Mouse (Mus musculus) ES-E14 (cell line): ENCODE results near the gene Zfpm1. TPM values are rescaled to one million over a fixed set of nuclear protein-coding genes. Genes with fewer than 3 reads are reported as not detected.

ENCODE experiments used
- DNase-seq: peaks from one replicate; pipeline ENCODE4 v3.0.0-alpha.2; 2013; ENCODE audit warnings: low read depth, low spot score
- H3K27ac ChIP-seq: 2 replicates; pipeline ENCODE4 v1.5.1; 2012; ENCODE audit warnings: low read depth, mild to moderate bottlenecking, low read length, moderate library complexity, mixed read lengths; ENCODE audit not compliant: poor library complexity, insufficient read depth, severe bottlenecking
- H3K36me3 ChIP-seq: 2 replicates; pipeline ENCODE4 v1.6.1; 2012; ENCODE audit warnings: mild to moderate bottlenecking, low read length, moderate library complexity, mixed read lengths; ENCODE audit not compliant: control insufficient read depth, poor library complexity, insufficient read depth, severe bottlenecking
- H3K4me1 ChIP-seq, 2 experiments: fragments of 150-350 bp in 1 of 2; sonication (generic) in 1 of 2; 2 replicates each; pipeline ENCODE4 v1.6.1; 2012; ENCODE audit warnings: low read length in 2 of 2, mild to moderate bottlenecking in 1 of 2, mixed read lengths in 1 of 2; ENCODE audit not compliant: control insufficient read depth in 2 of 2, insufficient read depth in 2 of 2, poor library complexity in 1 of 2
- H3K4me3 ChIP-seq, 2 experiments: fragments of 150-350 bp in 1 of 2; sonication (generic) in 1 of 2; 2 replicates each; pipeline ENCODE4 v1.5.1; 2012; ENCODE audit warnings: low read length in 2 of 2, low read depth in 1 of 2, mild to moderate bottlenecking in 1 of 2, mixed read lengths in 1 of 2; ENCODE audit not compliant: insufficient read depth in 1 of 2, poor library complexity in 1 of 2, severe bottlenecking in 1 of 2
- H3K9ac ChIP-seq: 2 replicates; pipeline ENCODE4 v1.6.1; 2012; ENCODE audit warnings: low read depth, mild to moderate bottlenecking, low read length, mixed read lengths; ENCODE audit not compliant: poor library complexity, insufficient read depth, severe bottlenecking
- H3K9me3 ChIP-seq: fragments of 150-350 bp; sonication (generic); 2 replicates; pipeline ENCODE4 v1.6.1; 2012; ENCODE audit warnings: low read depth, mild to moderate bottlenecking, low read length; ENCODE audit not compliant: control insufficient read depth, insufficient read depth
- CHD2 ChIP-seq: IDR thresholded peaks from 2 replicates; pipeline ENCODE4 v1.6.1; 2014; ENCODE audit warnings: mild to moderate bottlenecking, low read depth, low read length, inconsistent platforms
- HCFC1 ChIP-seq: IDR thresholded peaks from 2 replicates; pipeline ENCODE4 v1.6.1; 2012; ENCODE audit warnings: low read length, inconsistent platforms, borderline replicate concordance; ENCODE audit not compliant: insufficient read depth
- MAFK ChIP-seq: IDR thresholded peaks from 2 replicates; pipeline ENCODE4 v1.6.1; 2014; ENCODE audit warnings: mild to moderate bottlenecking, low read depth, low read length, inconsistent platforms; ENCODE audit not compliant: insufficient read depth
- ZC3H11A ChIP-seq: IDR thresholded peaks from 2 replicates; pipeline ENCODE4 v1.6.1; 2012; ENCODE audit warnings: low read depth, mild to moderate bottlenecking, inconsistent platforms, low read length, borderline replicate concordance
- ZNF384 ChIP-seq: IDR thresholded peaks from 2 replicates; pipeline ENCODE4 v1.6.1; 2012; ENCODE audit warnings: low read depth, low read length, inconsistent platforms
- in situ Hi-C, 2 experiments: fragments of 600-800 bp; cut with MboI; formaldehyde crosslinking; loops; one replicate each; pipeline ENCODE4 v1.15.1; 2025; ENCODE audit warnings: low sequenced_read_pairs in 2 of 2, inconsistent platforms in 1 of 2; ENCODE audit not compliant: unreplicated experiment in 2 of 2
- total RNA-seq: library from RNA; depleted of rRNA; stranded (reverse); fragments of 300-350 nt; gene quantifications from 2 replicates; pipeline ENCODE4 v1.2.3, GENCODE M21; 2012

Gene Zfpm1
- total RNA-seq, 1 experiment: 8.5 TPM

- no peak for TF ChIP-seq ZNF384
- Histone ChIP-seq H3K4me3 (no peak overlapping the region), H3K9me3 (no peaks in the 10 kb centered on the region), H3K27ac (no peak overlapping the region), H3K36me3 (no peaks in the 10 kb centered on the region), H3K4me1 (no peaks in the 10 kb centered on the region), H3K9ac (no peak overlapping the region)
- DNase-seq: no peak
- in situ Hi-C loops: no loop called here
Measured at GRCm38 (mm10) chr8:122362271-122362670, 80.3 kb downstream of the Zfpm1 start.

- H3K36me3 ChIP-seq: no peaks in the 10 kb centered on the region
- in situ Hi-C loops: no loop called here
- H3K27ac ChIP-seq: no peak overlapping the region
- no peaks in the 10 kb centered on the region for H3K4me1 ChIP-seq
- no peak overlapping the region for H3K9ac ChIP-seq
- DNase-seq: no peak
- H3K4me3 ChIP-seq: no peak overlapping the region
- TF ChIP-seq CHD2 (no peak), ZNF384 (no peak), MAFK (no peak), ZC3H11A (no peak), HCFC1 (no peak)
- no peaks in the 10 kb centered on the region for H3K9me3 ChIP-seq
Measured at GRCm38 (mm10) chr8:122362967-122363366, 81.0 kb downstream of the Zfpm1 start.

GRCm38 (mm10) chr8:122368494-122368893, 86.6 kb downstream of the Zfpm1 start:
- no peak overlapping the region; the same call in 1 of the 2 replicates for H3K27ac ChIP-seq
- H3K4me1 ChIP-seq: no peaks in the 10 kb centered on the region
- in situ Hi-C loops: no loop called here
- no peaks in the 10 kb centered on the region for H3K36me3 ChIP-seq
- no peak for TF ChIP-seq MAFK
- DNase-seq: no peak
- H3K9ac ChIP-seq: no peak overlapping the region
- H3K4me3 ChIP-seq: no peak overlapping the region
- no peaks in the 10 kb centered on the region for H3K9me3 ChIP-seq

- Histone ChIP-seq H3K9ac (no peak overlapping the region), H3K36me3 (no peaks in the 10 kb centered on the region), H3K27ac (no peak overlapping the region), H3K4me1 (no peaks in the 10 kb centered on the region), H3K9me3 (no peaks in the 10 kb centered on the region), H3K4me3 (no peak overlapping the region)
- in situ Hi-C loops: no loop called here
- peak; percentile 21; the same call in 1 of the 2 replicates for TF ChIP-seq ZC3H11A
- TF ChIP-seq ZNF384: no peak
- TF ChIP-seq HCFC1: no peak
- DNase-seq: peak; percentile 38
Measured at GRCm38 (mm10) chr8:122369665-122370064, 87.7 kb downstream of the Zfpm1 start.

- no peak for DNase-seq
- Histone ChIP-seq H3K27ac (no peak overlapping the region), H3K36me3 (no peaks in the 10 kb centered on the region), H3K9ac (no peak overlapping the region), H3K4me3 (no peak overlapping the region), H3K9me3 (no peaks in the 10 kb centered on the region), H3K4me1 (no peaks in the 10 kb centered on the region)
- TF ChIP-seq HCFC1 (no peak), ZNF384 (no peak), MAFK (no peak), CHD2 (no peak), ZC3H11A (no peak)
- in situ Hi-C loops: no loop called here
Measured at GRCm38 (mm10) chr8:122371706-122372105, 89.8 kb downstream of the Zfpm1 start.
